Mouse (Mus musculus) liver, embryonic 14.5 days (tissue): Measurements from ENCODE around the gene Pde11a.

Experiments
- CTCF ChIP-seq: IDR thresholded peaks from 2 replicates; pipeline ENCODE4 v1.5.1; 2016; ENCODE audit warnings: antibody characterized with exemption, low read depth, control low read depth
- EP300 ChIP-seq: IDR thresholded peaks from 2 replicates; pipeline ENCODE4 v1.6.1; 2016; ENCODE audit warnings: antibody characterized with exemption, low read depth

DNA sequence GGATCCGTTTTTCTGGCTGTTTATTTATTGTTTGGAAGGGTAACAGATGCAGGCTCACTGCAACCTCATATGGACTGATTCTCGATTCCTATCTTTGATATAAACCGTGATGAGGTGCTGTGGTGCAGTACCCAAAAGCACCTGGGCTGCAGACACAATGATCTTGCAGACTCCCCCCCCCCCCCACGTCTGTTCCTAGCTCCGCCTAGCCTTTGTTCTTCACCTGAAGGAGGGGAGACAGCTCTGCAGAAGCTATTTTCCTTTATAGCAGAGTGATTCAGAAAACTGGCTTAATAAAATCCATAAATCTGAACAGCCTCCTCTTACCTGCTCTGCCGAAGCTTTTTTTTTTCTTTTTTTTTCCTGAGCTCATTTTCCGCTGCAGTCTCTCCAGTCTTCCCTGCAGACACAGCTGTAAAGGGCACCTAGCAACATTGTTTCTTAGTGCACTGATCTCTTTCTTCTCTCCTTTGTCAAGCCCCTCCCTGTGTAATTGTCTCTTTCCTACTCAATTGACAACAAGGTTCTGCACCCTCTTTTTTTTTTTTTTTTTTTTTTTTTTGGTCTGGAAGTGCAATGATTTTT, 349.7 kb downstream of the Pde11a start:
- TF ChIP-seq CTCF = no peak
- no peak for TF ChIP-seq EP300
